Mouse (Mus musculus) E14TG2a.4 (cell line): ENCODE results near the gene Grm4.

Experiments used
- H3K27me3 ChIP-seq: 2 replicates; pipeline ENCODE4 v1.6.1; 2014; ENCODE audit warnings: low read length, control low read depth; ENCODE audit not compliant: insufficient read depth
- H3K36me3 ChIP-seq: 2 replicates; pipeline ENCODE4 v1.6.1; 2014; ENCODE audit warnings: low read length, control low read depth; ENCODE audit not compliant: insufficient read depth
- H3K4me1 ChIP-seq: replicated peaks from 2 replicates; pipeline ENCODE4 v1.6.1; 2014; ENCODE audit warnings: low read depth, low read length, control low read depth
- H3K4me3 ChIP-seq: replicated peaks from 2 replicates; pipeline ENCODE4 v1.5.1; 2014; ENCODE audit warnings: mild to moderate bottlenecking, low read length
- H3K9me3 ChIP-seq: 2 replicates; pipeline ENCODE4 v1.6.1; 2014; ENCODE audit warnings: low read length, control low read depth
- CTCF ChIP-seq: conservative IDR thresholded peaks from 2 replicates; pipeline ENCODE4 v1.5.1; 2014; ENCODE audit warnings: low read length
- NANOG ChIP-seq: IDR thresholded peaks from 2 replicates; pipeline ENCODE4 v1.6.1; 2014; ENCODE audit warnings: borderline replicate concordance, low read length, mixed read lengths
- POU5F1 ChIP-seq: IDR thresholded peaks from 2 replicates; pipeline ENCODE4 v1.6.1; 2014; ENCODE audit warnings: low read length, borderline replicate concordance

Gene Grm4

DNA sequence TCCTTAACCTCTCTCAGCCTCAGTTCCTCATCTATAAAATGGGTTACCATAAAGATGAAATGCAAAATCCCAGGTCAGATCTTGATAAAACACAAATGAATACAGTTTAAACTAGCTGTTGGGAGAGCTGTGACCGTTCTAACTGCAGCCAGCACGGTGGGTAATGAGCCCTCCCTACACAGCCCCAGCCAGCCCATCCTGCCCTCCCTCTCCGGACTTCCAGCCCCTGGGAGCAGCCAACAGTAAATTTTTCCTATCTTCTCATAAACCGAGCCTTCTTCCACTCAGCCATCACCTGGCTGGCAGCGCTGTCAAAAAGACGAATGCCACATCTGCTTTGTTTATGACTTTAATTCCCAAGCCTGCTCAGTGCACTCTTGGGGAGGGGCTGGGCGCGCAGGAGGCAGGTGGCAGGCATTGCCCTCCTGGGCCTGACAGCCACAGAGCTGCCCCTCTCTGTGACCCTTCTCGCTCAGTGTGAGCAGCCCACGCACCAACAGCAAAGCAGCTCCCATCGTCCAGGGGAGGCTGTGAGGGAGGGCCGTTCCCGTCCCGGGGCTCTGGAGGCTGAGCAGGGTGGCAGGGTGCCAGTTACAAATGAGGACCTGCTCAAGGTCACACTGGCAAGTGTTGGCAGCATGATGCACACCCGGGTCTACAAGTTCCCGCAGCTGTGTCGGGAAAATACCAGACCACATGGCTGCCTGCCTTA, 75.7 kb downstream of the Grm4 start:
- no peaks in the 10 kb centered on the region for H3K9me3 ChIP-seq
- H3K4me3 ChIP-seq = no peak overlapping the region
- no peaks in the 10 kb centered on the region for H3K36me3 ChIP-seq
- H3K4me1 ChIP-seq = peaks cover 43% of the 10 kb centered on the region
- H3K27me3 ChIP-seq = peaks cover 12% of the 10 kb centered on the region
- TF ChIP-seq POU5F1 (no peak), CTCF (no peak), NANOG (no peak)

- Histone ChIP-seq H3K4me3 (no peak overlapping the region), H3K36me3 (no peaks in the 10 kb centered on the region), H3K4me1 (peaks cover 32% of the 10 kb centered on the region), H3K27me3 (peaks cover 15% of the 10 kb centered on the region), H3K9me3 (no peaks in the 10 kb centered on the region)
- TF ChIP-seq NANOG (no peak), CTCF (no peak)
These were observed 78.6 kb downstream of the Grm4 start for GRCm38 (mm10) chr17:27442538-27443113.

GRCm38 (mm10) chr17:27441778-27442177, 79.4 kb downstream of the Grm4 start:
- no peak overlapping the region for H3K4me3 ChIP-seq
- no peaks in the 10 kb centered on the region for H3K36me3 ChIP-seq
- peaks cover 12% of the 10 kb centered on the region; the same call in 1 of the 2 replicates for H3K27me3 ChIP-seq
- TF ChIP-seq POU5F1 = no peak
- TF ChIP-seq NANOG = no peak
- no peak for TF ChIP-seq CTCF
- no peaks in the 10 kb centered on the region for H3K9me3 ChIP-seq
- peaks cover 32% of the 10 kb centered on the region for H3K4me1 ChIP-seq

GRCm38 (mm10) chr17:27435799-27436198, 85.4 kb downstream of the Grm4 start:
- Histone ChIP-seq H3K9me3 (no peaks in the 10 kb centered on the region), H3K4me3 (peak overlapping the region; percentile 61; the same call in 1 of the 2 replicates), H3K4me1 (peaks cover 30% of the 10 kb centered on the region), H3K36me3 (no peaks in the 10 kb centered on the region), H3K27me3 (peaks cover 30% of the 10 kb centered on the region)
- no peak for TF ChIP-seq POU5F1
- no peak for TF ChIP-seq CTCF
- TF ChIP-seq NANOG = no peak

DNA sequence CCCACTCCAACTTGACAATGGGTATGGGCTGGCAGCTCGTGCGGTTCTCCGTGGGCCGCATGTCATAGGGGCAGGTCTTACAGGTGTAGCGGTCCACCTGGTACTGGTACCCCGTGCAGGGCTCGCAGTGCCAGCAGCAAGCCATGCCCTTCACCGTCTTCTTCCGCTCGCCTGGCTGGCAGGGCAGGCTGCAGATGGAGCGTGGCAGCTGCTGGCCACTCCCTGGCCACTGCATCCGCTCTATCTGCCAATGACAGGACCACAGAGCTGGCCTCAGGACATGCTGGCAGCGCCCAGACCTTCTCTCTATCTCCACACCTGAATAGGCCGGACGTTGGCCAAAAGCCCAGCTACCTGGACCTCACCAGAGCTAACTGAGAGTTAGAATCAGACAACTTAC, 86.0 kb downstream of the Grm4 start:
- Histone ChIP-seq H3K4me3 (peak overlapping the region; percentile 61), H3K27me3 (peaks cover 34% of the 10 kb centered on the region), H3K36me3 (no peaks in the 10 kb centered on the region), H3K9me3 (no peaks in the 10 kb centered on the region), H3K4me1 (peaks cover 36% of the 10 kb centered on the region)
- TF ChIP-seq POU5F1 (no peak), CTCF (no peak), NANOG (no peak)

GRCm38 (mm10) chr17:27434066-27434465, 87.1 kb downstream of the Grm4 start:
- Histone ChIP-seq H3K9me3 (peaks cover under 1% of the 10 kb centered on the region; the same call in 1 of the 2 replicates), H3K36me3 (no peaks in the 10 kb centered on the region), H3K4me3 (no peak overlapping the region), H3K27me3 (peaks cover 41% of the 10 kb centered on the region), H3K4me1 (peaks cover 48% of the 10 kb centered on the region)
- TF ChIP-seq NANOG (no peak), CTCF (no peak), POU5F1 (no peak)

GRCm38 (mm10) chr17:27433179-27433680, 88.0 kb downstream of the Grm4 start:
- peaks cover 50% of the 10 kb centered on the region for H3K4me1 ChIP-seq
- H3K27me3 ChIP-seq = peaks cover 49% of the 10 kb centered on the region
- H3K9me3 ChIP-seq = peaks cover 8% of the 10 kb centered on the region
- no peak overlapping the region for H3K4me3 ChIP-seq
- no peaks in the 10 kb centered on the region for H3K36me3 ChIP-seq
- TF ChIP-seq NANOG (no peak), POU5F1 (no peak)

DNA sequence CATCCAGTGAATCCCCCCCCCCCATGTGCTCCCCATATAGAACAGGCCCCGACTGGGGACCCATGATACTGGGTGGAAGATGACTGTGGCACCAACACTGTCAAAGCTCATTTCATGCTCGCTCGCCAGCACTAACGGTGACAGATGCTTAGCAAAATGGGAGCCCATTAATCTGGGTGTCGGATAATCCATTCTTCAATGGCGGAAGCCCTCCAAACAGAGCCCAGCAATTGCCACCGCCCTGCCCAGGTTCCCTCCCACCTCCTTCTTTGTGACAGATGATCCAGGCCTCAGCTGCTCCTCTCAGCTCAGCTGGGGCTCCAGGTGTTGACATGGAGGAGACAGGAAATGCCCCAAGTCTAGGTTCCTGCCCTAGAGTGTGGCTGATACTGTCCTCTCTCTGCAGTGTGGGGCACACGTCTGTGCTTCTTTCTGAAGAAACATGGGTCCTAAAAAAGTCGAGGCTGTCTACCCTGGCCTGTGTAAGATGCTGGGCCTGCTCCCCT, 89.0 kb downstream of the Grm4 start:
- H3K4me1 ChIP-seq = peaks cover 50% of the 10 kb centered on the region
- H3K9me3 ChIP-seq = peaks cover 14% of the 10 kb centered on the region
- no peaks in the 10 kb centered on the region for H3K36me3 ChIP-seq
- peaks cover 59% of the 10 kb centered on the region for H3K27me3 ChIP-seq
- no peak for TF ChIP-seq NANOG
- no peak for TF ChIP-seq POU5F1
- no peak for TF ChIP-seq CTCF
- H3K4me3 ChIP-seq = no peak overlapping the region

GRCm38 (mm10) chr17:27431049-27431839, 90.0 kb downstream of the Grm4 start:
- H3K4me3 ChIP-seq = peak overlapping the region; percentile 45

More at GRCm38 (mm10) chr17:27431049-27431839, 90.0 kb downstream of the Grm4 start:
- Histone ChIP-seq H3K4me1 (peaks cover 50% of the 10 kb centered on the region), H3K9me3 (peaks cover 14% of the 10 kb centered on the region), H3K36me3 (no peaks in the 10 kb centered on the region), H3K27me3 (peaks cover 68% of the 10 kb centered on the region)
- TF ChIP-seq POU5F1 = no peak
- no peak for TF ChIP-seq CTCF
- no peak for TF ChIP-seq NANOG
